Mouse (Mus musculus): Measurements from ENCODE around the gene Hist1h2ba.

The Hist1h2ba gene

DNA sequence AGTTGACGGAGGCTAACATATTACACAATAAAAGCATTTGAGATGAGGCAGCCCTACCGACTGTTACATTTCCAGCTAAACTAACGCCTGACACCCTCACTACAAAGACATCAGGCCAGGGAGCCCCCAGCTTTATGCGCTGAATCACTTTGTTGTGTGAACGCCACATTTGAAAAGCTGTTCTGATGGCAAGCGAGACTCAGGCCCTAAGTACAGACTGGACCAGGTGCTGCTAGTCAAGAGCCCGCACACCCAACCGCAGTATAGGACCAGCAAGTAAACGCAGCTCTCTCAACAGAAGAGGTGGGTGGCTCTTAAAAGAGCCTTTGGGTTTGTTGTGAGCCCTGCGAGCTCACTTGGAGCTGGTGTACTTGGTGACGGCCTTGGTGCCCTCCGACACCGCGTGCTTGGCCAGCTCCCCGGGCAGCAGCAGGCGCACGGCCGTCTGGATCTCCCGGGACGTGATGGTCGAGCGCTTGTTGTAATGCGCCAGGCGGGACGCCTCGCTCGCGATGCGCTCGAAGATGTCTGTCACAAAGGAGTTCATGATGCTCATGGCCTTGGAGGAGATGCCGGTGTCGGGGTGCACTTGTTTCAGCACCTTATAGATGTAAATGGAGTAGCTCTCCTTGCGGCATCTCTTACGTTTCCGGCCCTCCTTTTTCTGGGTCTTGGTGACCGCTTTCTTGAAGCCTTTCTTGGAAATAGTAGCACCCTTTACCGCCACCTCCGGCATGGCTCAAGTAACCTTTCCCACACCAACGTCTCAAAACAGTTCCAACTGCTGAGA lies at the start of gene Hist1h2ba:
TSS of gene Hist1h2ba (minus strand) at position 736 of the 790 bp plus-strand sequence.
- in situ Hi-C loops (cut with MboI) = no loop called here

GRCm38 (mm10) chr13:23972271-23972670 lies 38.3 kb upstream of the Hist1h2ba start:
- in situ Hi-C loops (cut with MboI) = no loop called here

DNA sequence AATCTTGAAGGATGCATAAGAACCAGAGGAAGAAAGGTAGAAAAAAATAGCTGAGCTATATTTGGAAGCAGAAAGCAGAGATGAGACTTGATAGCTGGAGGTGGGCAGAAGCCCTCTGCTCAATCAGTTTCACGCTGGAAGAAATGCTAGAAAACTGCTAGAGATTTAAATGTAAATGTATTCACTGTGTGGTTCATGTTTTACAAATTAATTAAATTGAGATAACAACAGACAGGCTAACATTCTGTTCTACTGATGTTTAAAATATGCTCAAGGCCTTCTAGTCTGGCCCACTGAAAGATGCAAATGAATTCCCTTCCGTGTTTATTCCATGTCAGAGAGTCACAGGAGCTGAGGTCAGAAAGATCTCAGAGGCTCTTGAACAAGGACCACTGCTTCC lies 37.9 kb upstream of the Hist1h2ba start:
- in situ Hi-C loops (cut with MboI) = no loop called here

DNA sequence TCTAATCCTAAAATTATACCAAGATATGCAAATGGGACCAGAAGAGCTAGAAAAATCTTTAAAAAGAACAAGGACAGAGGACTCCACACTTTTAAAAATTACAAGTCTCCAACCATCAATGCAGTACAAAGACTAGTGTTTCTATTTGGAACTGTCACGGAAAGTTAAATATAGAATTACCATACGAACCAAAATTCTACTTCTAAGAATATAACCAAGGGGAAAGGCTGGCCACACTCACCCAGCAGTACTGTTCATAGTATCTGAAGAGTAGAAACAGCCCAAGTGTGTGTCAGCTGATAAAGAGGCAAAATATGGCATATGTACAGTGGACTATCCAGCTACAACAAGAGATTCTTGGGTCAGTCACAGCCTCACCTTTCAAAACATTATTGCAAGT lies 31.0 kb upstream of the Hist1h2ba start:
- in situ Hi-C loops (cut with MboI) = no loop called here

GRCm38 (mm10) chr13:23959776-23960175 lies 25.8 kb upstream of the Hist1h2ba start:
- in situ Hi-C loops (cut with MboI) = loop anchor here (10.0 kb wide), 1 partner anchor 125 kb away; the partner anchor contains the start of gene Slc17a3

- in situ Hi-C loops (cut with MboI) = loop anchor here (10.0 kb wide), 1 partner anchor 116 kb away; the partner anchor contains the start of gene Slc17a3
Measured at GRCm38 (mm10) chr13:23950928-23951327, 17.0 kb upstream of the Hist1h2ba start.

DNA sequence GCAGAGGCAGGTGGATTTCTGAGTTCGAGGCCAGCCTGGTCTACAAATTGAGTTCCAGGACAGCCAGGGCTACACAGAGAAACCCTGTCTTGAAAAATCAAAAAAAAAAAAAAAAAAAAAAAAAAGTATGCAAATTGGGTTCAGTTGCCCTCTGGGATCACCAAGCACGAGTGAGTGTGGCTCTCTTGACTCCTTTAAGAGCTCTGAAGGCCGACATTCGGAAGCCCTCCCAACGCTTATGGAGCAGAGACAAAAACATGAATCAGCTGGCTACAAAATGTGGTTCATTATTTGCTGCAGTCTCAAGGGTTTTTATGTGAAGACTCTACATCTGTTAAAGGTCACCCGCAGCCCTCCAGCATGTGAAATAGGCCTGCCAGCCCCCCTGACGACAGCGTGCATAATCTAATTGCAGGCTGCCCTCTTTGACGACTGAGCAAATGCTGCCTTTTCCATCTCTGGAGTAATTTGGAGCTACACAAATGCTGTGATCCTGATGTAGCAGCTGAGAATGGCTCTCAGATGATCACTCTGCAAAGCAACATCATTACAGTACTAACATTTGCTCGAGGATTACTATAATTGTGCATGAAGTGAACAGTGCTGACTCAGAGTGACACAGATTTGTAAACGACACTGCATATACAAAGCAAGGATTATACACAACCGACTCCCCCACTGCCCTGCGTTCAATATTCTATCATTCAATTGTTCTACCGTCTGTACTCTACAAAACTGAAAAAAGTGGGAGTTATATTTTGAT lies 15.7 kb upstream of the Hist1h2ba start:
- in situ Hi-C loops (cut with MboI) = loop anchor here (10.0 kb wide), 1 partner anchor 115 kb away; the partner anchor contains the start of gene Slc17a3

DNA sequence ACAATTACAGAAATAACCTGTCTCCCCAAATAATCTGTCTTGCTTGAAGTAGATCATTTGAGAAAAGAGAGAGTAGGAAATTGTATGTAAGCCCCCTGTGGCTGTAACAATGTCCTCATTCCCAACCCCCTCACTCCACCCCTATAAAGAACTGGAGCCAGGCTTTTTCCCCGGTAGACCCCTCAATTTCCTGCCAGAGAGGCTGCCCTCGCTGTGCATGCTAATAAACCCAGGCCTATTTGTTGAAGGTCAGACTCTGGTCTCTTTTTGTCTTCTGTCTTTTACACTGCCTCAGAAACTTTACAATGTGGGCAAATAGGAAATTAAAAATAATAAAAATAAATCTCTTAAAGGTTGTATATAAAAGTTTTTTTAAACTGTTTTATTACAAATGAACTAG lies 12.3 kb upstream of the Hist1h2ba start:
- in situ Hi-C loops (cut with MboI) = no loop called here

DNA sequence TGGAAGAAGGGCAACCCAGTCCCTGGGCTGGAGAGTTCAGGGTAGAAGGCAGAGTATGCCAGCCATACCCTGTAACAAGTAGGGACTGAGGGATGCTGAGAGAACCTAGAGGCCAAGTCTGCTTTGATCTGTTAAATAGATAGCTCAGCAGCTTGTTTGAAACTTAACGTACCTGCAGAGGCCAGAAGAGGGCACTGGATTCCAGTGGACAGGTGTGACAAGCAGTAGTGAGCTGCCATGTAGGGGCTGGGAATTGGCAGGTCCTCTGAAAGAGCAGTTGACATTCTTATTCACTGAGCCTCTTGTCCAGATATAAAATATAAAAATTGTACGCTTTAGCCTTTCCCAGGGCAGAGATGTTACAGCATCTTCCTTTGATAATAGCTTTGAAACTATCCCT lies 8.9 kb upstream of the Hist1h2ba start:
- in situ Hi-C loops (cut with MboI) = no loop called here

GRCm38 (mm10) chr13:23940291-23940690 lies 6.3 kb upstream of the Hist1h2ba start:
- in situ Hi-C loops (cut with MboI) = no loop called here

DNA sequence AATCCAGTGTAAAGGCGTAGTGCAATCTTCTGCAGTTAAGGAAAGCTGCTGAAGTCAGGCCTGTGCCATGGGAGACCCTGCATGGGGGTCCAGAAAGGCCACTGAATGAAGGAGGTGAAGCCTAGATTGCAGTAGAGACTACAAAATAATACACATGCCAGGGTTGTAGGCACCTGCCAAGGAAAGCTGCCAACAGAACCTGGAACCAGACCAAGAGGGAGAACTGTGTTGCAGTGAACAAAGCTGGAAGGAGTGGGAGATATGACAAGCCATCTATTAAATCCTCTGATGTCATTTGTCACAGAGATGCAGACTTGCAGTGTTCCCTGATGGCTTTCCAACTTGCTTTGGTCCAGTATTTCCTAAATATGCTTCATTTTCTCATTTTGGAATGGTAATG lies 4.7 kb upstream of the Hist1h2ba start:
- in situ Hi-C loops (cut with MboI) = no loop called here

DNA sequence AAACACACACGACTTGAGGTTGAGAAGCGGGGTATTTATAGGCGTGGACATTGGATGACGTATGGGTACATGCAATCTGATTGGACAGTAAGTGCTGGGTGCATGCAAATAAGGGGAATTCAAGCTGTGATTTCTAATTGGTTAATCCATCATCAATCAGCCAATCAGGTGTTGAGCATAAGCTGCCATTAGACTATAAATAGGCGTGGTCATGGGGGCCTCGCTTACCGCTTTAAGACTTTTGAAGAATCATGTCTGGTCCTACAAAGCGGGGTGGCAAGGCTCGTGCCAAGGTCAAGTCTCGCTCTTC lies 210 bp upstream of the Hist1h2ba start, which contains the start of gene Hist1h2aa:
TSS of gene Hist1h2aa (plus strand) at position 252 of the 310 bp plus-strand sequence.
- in situ Hi-C loops (cut with MboI) = no loop called here

GRCm38 (mm10) chr13:23930904-23931303 lies 3.1 kb downstream of the Hist1h2ba start:
- in situ Hi-C loops (cut with MboI) = no loop called here

DNA sequence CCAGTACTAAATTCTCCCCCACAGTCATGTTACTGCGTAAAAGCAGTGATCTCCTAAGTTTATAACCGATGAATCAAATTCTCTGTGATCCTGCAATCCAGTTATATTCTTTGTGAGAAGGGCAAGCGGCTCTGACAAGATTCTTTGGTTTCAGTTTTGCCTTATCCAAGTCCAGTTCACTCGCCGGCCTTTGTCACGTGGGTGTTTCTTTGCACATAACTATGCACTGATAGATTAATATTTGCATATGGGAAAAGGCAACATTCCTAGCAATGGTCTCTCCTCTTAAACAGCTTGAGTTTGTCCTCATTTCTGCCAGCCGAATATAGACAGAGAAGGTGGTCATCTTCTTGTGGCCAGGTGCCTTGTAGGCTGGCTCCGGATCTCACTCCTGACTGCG lies 3.5 kb downstream of the Hist1h2ba start:
- in situ Hi-C loops (cut with MboI) = no loop called here

DNA sequence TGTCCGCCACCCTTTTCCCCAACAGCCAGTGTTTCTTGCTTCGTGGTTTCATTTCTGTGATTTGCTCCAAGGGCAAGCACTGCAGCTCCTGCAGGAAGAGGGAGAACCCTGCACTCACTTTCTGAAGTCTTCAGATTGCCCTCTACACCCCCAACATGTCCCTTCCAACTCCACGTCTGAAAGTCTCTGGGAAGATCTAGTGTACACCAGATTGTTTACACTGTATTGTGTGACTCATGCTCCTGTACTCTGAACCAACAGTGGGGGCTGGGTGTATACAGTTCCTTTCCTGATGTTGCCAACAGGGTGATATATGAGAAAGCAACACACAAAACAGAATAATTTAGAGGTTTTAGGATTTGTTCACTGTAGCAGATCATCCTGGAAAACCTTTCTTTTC lies 5.3 kb downstream of the Hist1h2ba start:
- in situ Hi-C loops (cut with MboI) = no loop called here

DNA sequence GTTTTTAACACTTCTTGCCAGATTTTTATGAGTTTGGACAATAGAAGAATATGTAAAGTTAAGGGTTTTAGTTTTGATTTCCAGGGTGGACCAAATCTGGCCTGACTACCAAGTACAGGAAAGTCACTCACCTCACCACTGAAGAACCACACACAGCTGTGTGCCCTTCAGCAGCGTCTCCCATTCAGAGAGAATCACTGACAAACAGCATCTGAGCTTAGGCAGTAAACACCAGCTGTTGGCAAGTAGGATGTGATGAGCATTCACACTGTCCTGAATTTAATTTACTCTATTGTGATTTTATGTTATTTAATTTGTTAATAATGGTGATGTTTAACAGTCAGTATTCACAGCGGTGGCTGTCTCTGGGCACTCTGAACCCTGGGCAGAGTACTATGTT lies 8.2 kb downstream of the Hist1h2ba start:
- in situ Hi-C loops (cut with MboI) = no loop called here

DNA sequence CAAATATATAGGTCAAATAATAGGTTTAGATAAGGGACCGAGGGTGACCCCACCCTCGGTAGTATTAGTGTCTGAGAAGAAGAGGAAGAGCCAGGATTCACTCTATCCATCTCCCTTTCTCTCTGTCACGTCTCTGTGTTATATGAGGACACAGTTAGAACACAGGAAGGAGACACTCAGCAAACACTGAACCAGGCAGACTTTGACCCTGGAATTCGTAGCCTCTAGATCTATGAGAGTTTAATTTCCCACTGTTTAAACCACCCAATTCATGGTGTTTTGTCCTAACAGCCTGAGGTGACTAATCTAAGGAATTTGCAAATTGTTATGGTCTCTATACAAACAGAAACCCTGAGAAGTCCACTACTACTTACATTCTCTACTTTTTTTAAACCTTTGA lies 16.3 kb downstream of the Hist1h2ba start:
- in situ Hi-C loops (cut with MboI) = no loop called here

DNA sequence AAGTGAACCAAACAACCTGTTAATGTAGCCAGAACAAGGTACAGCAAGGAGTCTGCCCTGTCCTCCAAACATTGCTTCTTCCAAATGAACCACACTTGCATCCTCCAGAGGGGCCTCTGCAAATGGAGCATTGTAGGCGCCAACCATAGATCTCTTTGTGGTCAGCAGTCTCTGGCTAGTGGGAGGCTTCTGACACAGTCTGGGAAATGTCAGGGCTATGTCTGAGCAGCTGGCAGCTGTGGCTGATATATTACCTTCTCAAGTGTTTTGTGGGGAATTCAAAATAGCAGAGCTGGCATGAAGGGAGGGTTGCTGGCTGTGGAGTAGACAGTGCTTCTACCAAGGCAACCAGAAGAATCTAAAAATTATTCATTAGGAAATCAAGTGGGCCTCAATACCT lies 17.8 kb downstream of the Hist1h2ba start:
- in situ Hi-C loops (cut with MboI) = no loop called here

GRCm38 (mm10) chr13:23914376-23915167 lies 19.4 kb downstream of the Hist1h2ba start, which contains the start of gene Slc17a4:
Slc17a4 (minus strand) TSS chr13:23915009.
- in situ Hi-C loops (cut with MboI) = no loop called here

- in situ Hi-C loops (cut with MboI) = no loop called here
Measured at GRCm38 (mm10) chr13:23913791-23914306, 20.1 kb downstream of the Hist1h2ba start.

GRCm38 (mm10) chr13:23911335-23911734 lies 22.6 kb downstream of the Hist1h2ba start:
- in situ Hi-C loops (cut with MboI) = no loop called here

DNA sequence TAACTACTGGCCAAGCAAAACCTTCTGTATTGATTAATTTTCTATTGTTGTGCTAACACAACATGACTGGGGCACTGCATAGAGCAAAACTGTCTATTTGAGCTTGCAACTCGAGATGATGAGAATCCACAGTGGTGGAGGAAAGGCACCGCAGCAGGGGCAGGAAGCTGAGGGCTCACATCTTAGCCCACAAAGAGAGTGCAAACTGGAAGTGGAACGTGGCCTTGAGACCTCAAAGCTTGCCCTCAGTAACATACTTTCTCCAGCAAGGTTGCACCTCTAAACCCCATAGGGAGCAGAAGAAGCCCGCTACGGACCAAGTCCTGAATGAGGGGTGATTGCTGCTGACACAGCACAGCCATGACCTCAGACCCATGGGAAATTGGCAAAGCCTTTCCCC lies 23.8 kb downstream of the Hist1h2ba start:
- in situ Hi-C loops (cut with MboI) = no loop called here

Measured in mature B cell (primary cell).